Mouse (Mus musculus) megakaryocyte, embryonic 14.5 days (primary cell): ENCODE data around the gene Tepp.

Source experiments
- FLI1 ChIP-seq: IDR thresholded peaks from 2 replicates; pipeline ENCODE4 v1.6.1; 2012; ENCODE audit warnings: low read length, inconsistent platforms, mixed read lengths
- GATA1 ChIP-seq: IDR thresholded peaks from 3 replicates; pipeline ENCODE4 v1.6.1; 2012; ENCODE audit warnings: mixed read lengths, low read length, inconsistent platforms, borderline replicate concordance

- TF ChIP-seq GATA1 (no peak), FLI1 (no peak)
These were observed 48.4 kb downstream of the Tepp start for GRCm38 (mm10) chr8:95358550-95359411.
